Mouse (Mus musculus): ENCODE data around the gene Tmem117. TPM values are rescaled to one million over a fixed set of nuclear protein-coding genes. Genes with fewer than 3 reads are reported as not detected.

Gene Tmem117
- polyA plus RNA-seq, 1 experiment from 2014 or later, result 3.2 TPM

DNA sequence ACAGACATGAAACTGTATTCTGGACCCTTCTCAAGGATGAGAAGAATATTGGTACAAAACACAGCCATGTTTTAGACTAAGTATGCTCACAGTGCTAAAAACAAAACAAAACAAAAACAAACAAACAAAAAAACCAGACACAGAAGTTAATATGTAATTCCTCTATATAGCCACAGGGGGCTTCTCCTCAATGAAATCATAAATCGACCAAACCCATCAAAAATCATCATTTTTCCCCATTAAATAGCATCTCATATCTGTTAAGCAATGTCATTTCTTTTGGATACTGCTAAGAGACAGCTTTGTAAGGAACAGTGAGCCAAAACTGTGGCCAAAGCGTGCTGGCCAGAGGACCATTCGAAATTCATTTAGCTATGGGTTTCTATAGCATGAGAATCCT, 206.6 kb downstream of the Tmem117 start:
- H3K4me3 ChIP-seq, result no peak overlapping the region
- H3K4me2 ChIP-seq (replicated peaks), result no peak overlapping the region
- ATAC-seq (ENCODE audit: insufficient number of reproducible peaks, insufficient read depth, low FRiP score, low TSS enrichment), result no peak
- no peaks in the 10 kb centered on the region for H3K4me1 ChIP-seq
- no peak overlapping the region for H3K27ac ChIP-seq
- H3K9me3 ChIP-seq, result no peaks in the 10 kb centered on the region
- whole genome bisulfite sequencing, result 85% methylated on average over 3 of the region's 3 CpGs
- no peaks in the 10 kb centered on the region for H3K36me3 ChIP-seq
- no peak overlapping the region for H3K9ac ChIP-seq
- H3K27me3 ChIP-seq, result no peaks in the 10 kb centered on the region

DNA sequence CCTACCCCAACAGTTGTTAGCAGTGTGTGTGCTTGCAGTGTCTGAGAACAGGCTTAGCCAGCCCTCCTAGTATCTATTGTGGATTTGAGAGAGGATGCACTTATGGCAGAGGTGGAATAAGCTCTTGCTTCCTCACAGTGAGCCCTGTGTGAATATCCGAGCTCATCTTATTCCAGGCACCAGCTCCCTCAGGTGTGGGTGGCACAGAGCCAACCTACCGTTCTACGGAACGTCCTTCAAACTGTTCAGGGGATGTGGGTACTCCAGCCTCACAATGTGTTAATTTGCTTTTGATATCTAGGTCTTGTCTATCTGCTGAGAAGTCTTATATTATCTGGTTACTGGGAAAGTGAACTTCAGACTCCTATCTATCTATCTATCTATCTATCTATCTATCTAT, 209.6 kb downstream of the Tmem117 start:
- no peak overlapping the region for H3K4me2 ChIP-seq (replicated peaks)
- no peak overlapping the region for H3K4me3 ChIP-seq
- WGBS, result 81% methylated on average over 4 of the region's 4 CpGs
- no peak for ATAC-seq (ENCODE audit: insufficient number of reproducible peaks, insufficient read depth, low FRiP score, low TSS enrichment)
- no peaks in the 10 kb centered on the region for H3K4me1 ChIP-seq
- no peaks in the 10 kb centered on the region for H3K27me3 ChIP-seq
- H3K9ac ChIP-seq, result no peak overlapping the region
- H3K9me3 ChIP-seq, result no peaks in the 10 kb centered on the region
- H3K27ac ChIP-seq, result no peak overlapping the region
- H3K36me3 ChIP-seq, result no peaks in the 10 kb centered on the region

DNA sequence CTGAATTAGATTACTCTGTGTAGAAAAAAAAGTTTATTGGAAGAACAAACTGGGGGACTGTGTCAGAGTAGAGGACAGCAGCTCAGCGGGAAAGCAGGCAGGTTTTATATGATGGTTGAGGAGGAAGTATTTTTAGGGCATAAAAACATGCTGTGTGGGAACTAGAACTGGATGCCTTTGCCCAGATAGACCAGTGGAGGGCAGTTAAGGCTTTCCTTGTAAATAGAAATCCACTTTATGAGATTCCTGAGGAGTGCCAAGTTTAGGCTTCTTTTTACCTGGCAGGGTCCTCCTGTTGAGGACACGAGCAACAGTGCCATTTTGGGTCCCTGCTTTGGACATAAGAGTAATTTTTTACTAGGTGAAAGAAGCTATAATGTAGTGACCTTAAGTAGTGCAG, 218.5 kb downstream of the Tmem117 start:
- H3K27ac ChIP-seq, result no peak overlapping the region
- 87% methylated on average over 2 of the region's 2 CpGs for WGBS
- H3K9ac ChIP-seq, result no peak overlapping the region
- no peak for ATAC-seq (ENCODE audit: insufficient number of reproducible peaks, insufficient read depth, low FRiP score, low TSS enrichment)
- no peaks in the 10 kb centered on the region for H3K27me3 ChIP-seq
- no peak overlapping the region for H3K4me3 ChIP-seq
- no peaks in the 10 kb centered on the region for H3K9me3 ChIP-seq
- no peak overlapping the region for H3K4me2 ChIP-seq (replicated peaks)
- H3K36me3 ChIP-seq, result no peaks in the 10 kb centered on the region
- H3K4me1 ChIP-seq, result no peaks in the 10 kb centered on the region

- no peaks in the 10 kb centered on the region for H3K27me3 ChIP-seq
- no peak for ATAC-seq (ENCODE audit: insufficient number of reproducible peaks, insufficient read depth, low FRiP score, low TSS enrichment)
- no peak overlapping the region for H3K4me2 ChIP-seq (replicated peaks)
- no peak overlapping the region for H3K9ac ChIP-seq
- WGBS, result 75% methylated on average over 6 of the region's 6 CpGs
- H3K4me3 ChIP-seq, result no peak overlapping the region
- no peaks in the 10 kb centered on the region for H3K4me1 ChIP-seq
- no peak overlapping the region for H3K27ac ChIP-seq
- H3K36me3 ChIP-seq, result no peaks in the 10 kb centered on the region
- no peaks in the 10 kb centered on the region for H3K9me3 ChIP-seq
These were observed 230.6 kb downstream of the Tmem117 start for GRCm38 (mm10) chr15:94859641-94860040.

DNA sequence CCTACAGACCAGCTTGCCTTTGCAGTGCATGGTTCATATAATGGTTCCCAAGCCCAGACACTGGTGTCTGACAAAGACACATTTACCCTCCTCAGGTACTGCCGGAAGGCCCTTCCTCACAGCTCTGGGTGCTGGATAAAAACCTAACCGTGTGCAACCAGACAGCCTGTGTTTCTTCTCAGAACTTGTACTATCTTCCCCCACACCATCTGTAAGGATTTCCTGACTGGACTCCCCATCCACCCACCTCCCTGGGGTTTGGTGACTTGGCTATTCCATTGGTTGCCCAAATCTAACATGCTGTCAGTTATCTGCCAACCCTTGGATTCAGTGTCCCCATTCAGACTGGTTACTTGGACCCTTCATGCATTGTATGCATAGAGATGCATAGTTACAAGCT, 232.1 kb downstream of the Tmem117 start:
- H3K4me2 ChIP-seq (replicated peaks), result no peak overlapping the region
- no peaks in the 10 kb centered on the region for H3K36me3 ChIP-seq
- ATAC-seq (ENCODE audit: insufficient number of reproducible peaks, insufficient read depth, low FRiP score, low TSS enrichment), result no peak
- WGBS, result 91% methylated on average over 2 of the region's 2 CpGs
- H3K27ac ChIP-seq, result no peak overlapping the region
- no peak overlapping the region for H3K9ac ChIP-seq
- H3K9me3 ChIP-seq, result no peaks in the 10 kb centered on the region
- no peaks in the 10 kb centered on the region for H3K4me1 ChIP-seq
- no peak overlapping the region for H3K4me3 ChIP-seq
- no peaks in the 10 kb centered on the region for H3K27me3 ChIP-seq

DNA sequence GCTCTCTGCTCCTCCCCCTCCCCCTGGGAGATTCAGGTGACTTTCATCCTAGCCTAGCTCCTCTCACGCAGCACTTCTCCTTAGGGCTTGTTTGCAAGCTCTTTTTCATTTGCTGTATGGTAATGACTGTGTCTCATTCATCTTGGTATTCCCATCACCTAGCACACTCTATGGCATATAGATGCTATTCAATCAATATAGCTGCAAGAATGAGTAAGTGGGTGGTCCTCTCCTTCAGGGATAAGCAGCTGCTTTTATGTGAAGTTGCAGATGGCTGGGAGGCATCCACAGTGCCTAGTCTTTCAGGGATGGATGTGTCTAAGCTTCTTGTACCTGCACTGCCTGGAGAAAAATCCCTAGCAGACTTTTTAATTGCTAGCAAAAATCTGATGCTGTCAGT, 235.1 kb downstream of the Tmem117 start:
- no peak for ATAC-seq (ENCODE audit: insufficient number of reproducible peaks, insufficient read depth, low FRiP score, low TSS enrichment)
- H3K4me2 ChIP-seq (replicated peaks), result no peak overlapping the region

GRCm38 (mm10) chr15:94868372-94868771, 239.3 kb downstream of the Tmem117 start:
- Histone ChIP-seq H3K4me2 (replicated peaks) (no peak overlapping the region), H3K27me3 (no peaks in the 10 kb centered on the region; the same call in 1 of the 2 replicates), H3K9ac (no peak overlapping the region), H3K27ac (no peak overlapping the region), H3K4me1 (no peaks in the 10 kb centered on the region), H3K36me3 (no peaks in the 10 kb centered on the region), H3K9me3 (no peaks in the 10 kb centered on the region), H3K4me3 (no peak overlapping the region)
- 80% methylated on average over 5 of the region's 5 CpGs for WGBS
- no peak for ATAC-seq (ENCODE audit: insufficient number of reproducible peaks, insufficient read depth, low FRiP score, low TSS enrichment)

More for the DNA sequence above, 235.1 kb downstream of the Tmem117 start:
- H3K9ac ChIP-seq, result no peak overlapping the region
- no peak overlapping the region for H3K27ac ChIP-seq
- H3K4me1 ChIP-seq, result no peaks in the 10 kb centered on the region
- no peak overlapping the region for H3K4me3 ChIP-seq
- H3K27me3 ChIP-seq, result no peaks in the 10 kb centered on the region
- H3K36me3 ChIP-seq, result no peaks in the 10 kb centered on the region
- WGBS, result 36% methylated on average over 1 of the region's 1 CpGs
- no peaks in the 10 kb centered on the region for H3K9me3 ChIP-seq

DNA sequence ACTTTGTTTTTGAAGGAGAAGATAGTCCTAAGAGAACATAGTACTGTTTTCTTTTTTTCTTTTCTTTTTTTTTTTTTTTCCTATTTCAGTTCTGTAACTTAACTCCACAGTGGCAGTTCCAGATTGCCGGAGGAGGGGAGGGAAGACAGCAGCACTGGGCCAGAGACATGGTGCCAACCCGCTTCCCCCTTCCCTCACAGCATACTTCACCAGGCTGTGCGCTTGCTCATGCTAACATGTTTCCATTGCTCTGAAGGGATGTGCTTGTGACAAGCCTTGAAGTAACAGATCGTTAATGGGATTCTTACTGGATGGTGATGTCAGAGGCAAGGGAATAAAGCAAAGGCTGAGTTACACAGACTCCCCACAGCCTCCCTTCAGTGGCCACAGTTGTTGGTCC, 256.0 kb downstream of the Tmem117 start:
- 62% methylated on average over 4 of the region's 4 CpGs for WGBS
- Histone ChIP-seq H3K4me2 (replicated peaks) (no peak overlapping the region), H3K4me3 (no peak overlapping the region), H3K36me3 (no peaks in the 10 kb centered on the region), H3K27me3 (no peaks in the 10 kb centered on the region), H3K4me1 (no peaks in the 10 kb centered on the region), H3K9me3 (no peaks in the 10 kb centered on the region), H3K27ac (no peak overlapping the region), H3K9ac (no peak overlapping the region)
- no peak for ATAC-seq (ENCODE audit: insufficient number of reproducible peaks, insufficient read depth, low FRiP score, low TSS enrichment)

DNA sequence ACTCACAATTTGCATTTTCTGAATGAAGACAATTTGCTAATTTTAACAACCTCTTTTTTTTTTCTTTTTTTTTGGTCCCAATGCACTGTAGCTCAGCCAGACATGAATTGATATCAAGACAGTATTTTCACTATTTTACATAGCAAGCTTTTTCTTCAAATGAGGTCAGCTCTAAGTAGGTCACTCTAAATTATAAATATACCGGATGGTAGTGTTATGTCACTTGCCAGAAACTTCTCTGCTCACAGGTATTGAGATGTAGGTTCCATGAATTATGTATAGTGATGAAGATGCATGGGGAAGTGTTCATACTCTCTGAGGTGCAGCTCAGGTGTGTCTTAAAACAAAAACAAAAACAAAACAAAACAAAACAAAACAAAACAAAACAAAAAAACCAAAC, 264.2 kb downstream of the Tmem117 start:
- no peaks in the 10 kb centered on the region for H3K4me1 ChIP-seq
- no peaks in the 10 kb centered on the region for H3K9me3 ChIP-seq
- 85% methylated on average over 1 of the region's 1 CpGs for WGBS
- no peak for ATAC-seq (ENCODE audit: insufficient number of reproducible peaks, insufficient read depth, low FRiP score, low TSS enrichment)
- H3K4me3 ChIP-seq, result no peak overlapping the region
- H3K36me3 ChIP-seq, result no peaks in the 10 kb centered on the region
- H3K27me3 ChIP-seq, result no peaks in the 10 kb centered on the region
- no peak overlapping the region for H3K27ac ChIP-seq
- no peak overlapping the region for H3K4me2 ChIP-seq (replicated peaks)
- no peak overlapping the region for H3K9ac ChIP-seq

DNA sequence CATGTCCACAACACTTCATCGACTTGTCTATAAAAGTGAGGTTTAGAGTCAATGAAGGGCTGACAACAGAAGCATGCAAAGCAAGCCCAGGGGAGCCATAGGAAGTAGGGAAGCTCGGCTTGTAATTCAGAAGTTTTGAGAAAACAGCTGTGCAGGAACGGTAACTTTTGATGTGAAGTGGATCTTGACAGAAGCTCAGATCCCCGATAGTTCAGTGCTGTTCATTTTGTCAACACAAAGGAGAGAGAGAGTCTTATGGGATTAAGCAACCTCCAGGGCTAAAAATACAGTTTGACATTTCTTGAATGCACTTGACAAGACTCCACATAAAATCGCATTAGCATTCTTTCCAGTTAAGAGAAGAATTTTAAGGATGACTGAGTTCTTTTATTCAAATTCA, 265.1 kb downstream of the Tmem117 start:
- H3K9me3 ChIP-seq, result no peaks in the 10 kb centered on the region
- ATAC-seq (ENCODE audit: insufficient number of reproducible peaks, insufficient read depth, low FRiP score, low TSS enrichment), result no peak
- no peak overlapping the region for H3K27ac ChIP-seq
- H3K9ac ChIP-seq, result no peak overlapping the region
- H3K4me3 ChIP-seq, result no peak overlapping the region
- H3K36me3 ChIP-seq, result no peaks in the 10 kb centered on the region
- H3K4me2 ChIP-seq (replicated peaks), result no peak overlapping the region
- H3K4me1 ChIP-seq, result no peaks in the 10 kb centered on the region
- WGBS, result 49% methylated on average over 5 of the region's 5 CpGs
- H3K27me3 ChIP-seq, result no peaks in the 10 kb centered on the region

DNA sequence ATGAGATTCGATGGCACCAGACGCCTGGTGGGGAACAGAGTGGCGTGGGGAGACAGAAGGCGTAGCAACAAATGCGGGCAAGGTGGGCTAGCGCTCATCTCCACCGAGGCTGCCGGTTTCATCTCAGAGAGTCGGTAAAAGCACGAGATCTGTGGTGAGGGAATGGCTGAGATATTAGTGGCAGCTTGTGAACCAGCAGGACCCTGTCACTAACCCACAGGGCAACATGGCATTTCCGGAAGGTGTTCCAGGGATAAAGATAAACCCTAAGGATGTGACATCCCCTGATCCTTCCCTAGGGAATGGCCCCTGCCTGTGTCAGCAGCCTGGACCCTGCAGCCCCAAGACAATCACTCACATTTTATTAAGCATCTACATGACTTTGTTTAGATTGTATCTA, 266.6 kb downstream of the Tmem117 start:
- Histone ChIP-seq H3K27me3 (no peaks in the 10 kb centered on the region), H3K4me1 (no peaks in the 10 kb centered on the region), H3K36me3 (no peaks in the 10 kb centered on the region), H3K9me3 (no peaks in the 10 kb centered on the region), H3K27ac (no peak overlapping the region), H3K4me3 (no peak overlapping the region), H3K4me2 (replicated peaks) (no peak overlapping the region), H3K9ac (no peak overlapping the region)
- ATAC-seq (ENCODE audit: insufficient number of reproducible peaks, insufficient read depth, low FRiP score, low TSS enrichment), result no peak
- 94% methylated on average over 11 of the region's 11 CpGs for WGBS

DNA sequence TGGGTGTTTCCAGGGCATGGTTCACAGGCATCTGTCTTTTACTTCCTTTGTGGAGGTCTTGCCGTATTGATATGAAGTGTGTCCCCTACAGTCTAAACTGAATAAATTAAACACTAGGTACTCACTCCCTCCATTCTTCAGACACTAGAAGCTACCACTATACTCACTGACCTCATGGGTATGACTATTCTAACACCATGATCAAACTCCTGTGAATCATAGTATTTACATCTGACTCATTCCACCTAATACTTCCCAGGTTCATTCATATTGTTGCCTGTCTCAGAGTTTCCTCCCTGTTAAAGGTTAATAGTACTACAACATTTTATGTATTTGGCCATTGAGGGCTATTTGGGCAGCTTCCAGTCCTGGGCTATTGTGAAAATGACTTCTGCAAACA, 274.2 kb downstream of the Tmem117 start:
- no peak for ATAC-seq (ENCODE audit: insufficient number of reproducible peaks, insufficient read depth, low FRiP score, low TSS enrichment)
- Histone ChIP-seq H3K27me3 (no peaks in the 10 kb centered on the region), H3K4me1 (no peaks in the 10 kb centered on the region), H3K27ac (no peak overlapping the region), H3K4me3 (no peak overlapping the region), H3K36me3 (no peaks in the 10 kb centered on the region), H3K4me2 (replicated peaks) (no peak overlapping the region), H3K9me3 (no peaks in the 10 kb centered on the region), H3K9ac (no peak overlapping the region)
- WGBS, result 91% methylated on average over 1 of the region's 1 CpGs

Data from embryonic facial prominence, embryonic 12.5 days (tissue).